Mouse (Mus musculus) heart, embryonic 13.5 days (tissue): Measurements from ENCODE around the gene Anapc2. TPM values are rescaled to one million over a fixed set of nuclear protein-coding genes. Genes with fewer than 3 reads are reported as not detected.

Source experiments
- ATAC-seq: fragments of 200-750 bp; cut with Nextera tagmentation; 2 replicates; pipeline ENCODE4 v1.8.0; 2017; ENCODE audit warnings: moderate TSS enrichment; ENCODE audit not compliant: insufficient number of reproducible peaks, low FRiP score, low TSS enrichment; ENCODE audit errors: extremely low read depth
- H3K27ac ChIP-seq: fragments of 300-500 bp; sonication (generic); replicated peaks from 2 replicates; pipeline ENCODE4 v1.5.1; 2015; ENCODE audit warnings: moderate library complexity, mild to moderate bottlenecking, inconsistent platforms
- H3K27me3 ChIP-seq: fragments of 300-500 bp; sonication (generic); replicated peaks from 2 replicates; pipeline ENCODE4 v1.6.1; 2015; ENCODE audit warnings: mild to moderate bottlenecking, inconsistent platforms
- H3K36me3 ChIP-seq: fragments of 300-500 bp; sonication (generic); 2 replicates; pipeline ENCODE4 v1.6.1; 2015; ENCODE audit warnings: mild to moderate bottlenecking, inconsistent platforms
- H3K4me1 ChIP-seq: fragments of 300-500 bp; sonication (generic); 2 replicates; pipeline ENCODE4 v1.6.1; 2015; ENCODE audit warnings: inconsistent platforms
- H3K4me2 ChIP-seq: fragments of 300-500 bp; sonication (generic); 2 replicates; pipeline ENCODE4 v1.6.1; 2015; ENCODE audit warnings: inconsistent platforms, mild to moderate bottlenecking, moderate library complexity
- H3K4me3 ChIP-seq: fragments of 300-500 bp; sonication (generic); 2 replicates; pipeline ENCODE4 v1.5.1; 2015; ENCODE audit warnings: moderate library complexity, mild to moderate bottlenecking, inconsistent platforms
- H3K9ac ChIP-seq: fragments of 300-500 bp; sonication (generic); 2 replicates; pipeline ENCODE4 v1.6.1; 2015; ENCODE audit warnings: inconsistent platforms, mild to moderate bottlenecking, moderate library complexity
- H3K9me3 ChIP-seq: fragments of 300-500 bp; sonication (generic); 2 replicates; pipeline ENCODE4 v1.6.1; 2016; ENCODE audit warnings: inconsistent platforms
- WGBS: fragments of 180-500 bp; shearing (Covaris S2); methylation state at CpG from one replicate; pipeline ENCODE4 v1.1.7; 2015; ENCODE audit warnings: mixed read lengths; 5-methylcytosine and 5-hydroxymethylcytosine counted together
- polyA plus RNA-seq: library from polyadenylated mRNA; unstranded; fragments of >200 nt; fragmentation: Nextera tagmentation; extraction: Ambion mirVana; gene quantifications from 2 replicates; pipeline ENCODE4 v1.2.1, GENCODE M21; 2015

The Anapc2 gene
- polyA plus RNA-seq, 1 experiment from 2014 or later = 77.3 TPM

GRCm38 (mm10) chr2:25291184-25292053 lies 19.1 kb downstream of the Anapc2 start:
- Histone ChIP-seq H3K27ac (no peak overlapping the region), H3K4me2 (peak overlapping the region; percentile 67), H3K4me3 (peak overlapping the region; percentile 45), H3K27me3 (peaks cover 93% of the 10 kb centered on the region), H3K9me3 (no peaks in the 10 kb centered on the region), H3K9ac (peak overlapping the region; percentile 62; the same call in 1 of the 2 replicates), H3K36me3 (peaks cover under 1% of the 10 kb centered on the region), H3K4me1 (peaks cover 44% of the 10 kb centered on the region)
- WGBS = 8% methylated on average over 32 of the region's 32 CpGs
- no peak for ATAC-seq

- H3K4me3 ChIP-seq = peak overlapping the region; percentile 45
- H3K36me3 ChIP-seq = no peaks in the 10 kb centered on the region
- no peak for ATAC-seq
- H3K9me3 ChIP-seq = no peaks in the 10 kb centered on the region
- peak overlapping the region; percentile 62 for H3K9ac ChIP-seq
- no peak overlapping the region for H3K27ac ChIP-seq
- peaks cover 37% of the 10 kb centered on the region for H3K4me1 ChIP-seq
- peak overlapping the region; percentile 67 for H3K4me2 ChIP-seq
- H3K27me3 ChIP-seq = peaks cover 100% of the 10 kb centered on the region
- WGBS = 9% methylated on average over 38 of the region's 43 CpGs
Observed at GRCm38 (mm10) chr2:25292054-25292544, 19.8 kb downstream of the Anapc2 start.

GRCm38 (mm10) chr2:25292856-25293255 lies 20.6 kb downstream of the Anapc2 start:
- Histone ChIP-seq H3K36me3 (no peaks in the 10 kb centered on the region), H3K4me1 (peaks cover 34% of the 10 kb centered on the region), H3K9me3 (no peaks in the 10 kb centered on the region), H3K27me3 (peaks cover 100% of the 10 kb centered on the region), H3K4me2 (peak overlapping the region; percentile 67; the same call in 1 of the 2 replicates), H3K9ac (0 out of 2 replicates have a peak overlapping the region, but pooled peaks have one; percentile 62), H3K27ac (no peak overlapping the region), H3K4me3 (peak overlapping the region; percentile 45)
- no peak for ATAC-seq
- WGBS = 0% methylated on average over 1 of the region's 1 CpGs

GRCm38 (mm10) chr2:25293706-25294105 lies 21.4 kb downstream of the Anapc2 start:
- Histone ChIP-seq H3K36me3 (no peaks in the 10 kb centered on the region), H3K27me3 (peaks cover 99% of the 10 kb centered on the region), H3K9me3 (no peaks in the 10 kb centered on the region), H3K4me3 (no peak overlapping the region), H3K4me1 (peaks cover 34% of the 10 kb centered on the region), H3K27ac (no peak overlapping the region), H3K4me2 (no peak overlapping the region), H3K9ac (no peak overlapping the region)
- ATAC-seq = no peak
- 68% methylated on average over 9 of the region's 9 CpGs for WGBS

- Histone ChIP-seq H3K27ac (no peak overlapping the region), H3K9me3 (no peaks in the 10 kb centered on the region), H3K4me1 (peaks cover 6% of the 10 kb centered on the region), H3K4me2 (no peak overlapping the region), H3K4me3 (no peak overlapping the region), H3K9ac (no peak overlapping the region), H3K36me3 (no peaks in the 10 kb centered on the region), H3K27me3 (peaks cover 75% of the 10 kb centered on the region)
- WGBS = 71% methylated on average over 8 of the region's 8 CpGs
- no peak for ATAC-seq
Observed at GRCm38 (mm10) chr2:25297093-25297492, 24.8 kb downstream of the Anapc2 start.

- WGBS = 69% methylated on average over 10 of the region's 10 CpGs
- no peak overlapping the region for H3K27ac ChIP-seq
- no peak overlapping the region for H3K4me3 ChIP-seq
- H3K36me3 ChIP-seq = no peaks in the 10 kb centered on the region
- no peak overlapping the region for H3K9ac ChIP-seq
- no peak overlapping the region for H3K4me2 ChIP-seq
- ATAC-seq = no peak
- H3K9me3 ChIP-seq = no peaks in the 10 kb centered on the region
- no peaks in the 10 kb centered on the region for H3K4me1 ChIP-seq
- H3K27me3 ChIP-seq = peaks cover 74% of the 10 kb centered on the region
Observed at GRCm38 (mm10) chr2:25298046-25298445, 25.8 kb downstream of the Anapc2 start.

GRCm38 (mm10) chr2:25303452-25303851 lies 31.2 kb downstream of the Anapc2 start:
- Histone ChIP-seq H3K27me3 (peaks cover 74% of the 10 kb centered on the region), H3K4me2 (no peak overlapping the region), H3K27ac (no peak overlapping the region), H3K4me1 (peaks cover 10% of the 10 kb centered on the region), H3K4me3 (no peak overlapping the region), H3K9me3 (no peaks in the 10 kb centered on the region), H3K36me3 (no peaks in the 10 kb centered on the region), H3K9ac (no peak overlapping the region)
- WGBS = 62% methylated on average over 3 of the region's 3 CpGs
- ATAC-seq = no peak

GRCm38 (mm10) chr2:25303931-25304656 lies 31.8 kb downstream of the Anapc2 start:
- H3K9me3 ChIP-seq = no peaks in the 10 kb centered on the region
- H3K4me1 ChIP-seq = peaks cover 10% of the 10 kb centered on the region
- no peak overlapping the region for H3K27ac ChIP-seq
- WGBS = 62% methylated on average over 7 of the region's 7 CpGs
- peak overlapping the region; percentile 54 for H3K4me3 ChIP-seq
- ATAC-seq = no peak
- no peaks in the 10 kb centered on the region for H3K36me3 ChIP-seq
- H3K27me3 ChIP-seq = peaks cover 79% of the 10 kb centered on the region
- no peak overlapping the region for H3K9ac ChIP-seq
- peak overlapping the region; percentile 80 for H3K4me2 ChIP-seq

GRCm38 (mm10) chr2:25304657-25305541 lies 32.6 kb downstream of the Anapc2 start:
- 3% methylated on average over 45 of the region's 45 CpGs for WGBS
- Histone ChIP-seq H3K4me2 (peak overlapping the region; percentile 80), H3K27me3 (peaks cover 87% of the 10 kb centered on the region), H3K9me3 (no peaks in the 10 kb centered on the region), H3K4me3 (peak overlapping the region; percentile 54), H3K4me1 (peaks cover 10% of the 10 kb centered on the region), H3K27ac (no peak overlapping the region), H3K9ac (peak overlapping the region; percentile 67), H3K36me3 (no peaks in the 10 kb centered on the region)
- ATAC-seq = no peak

- Histone ChIP-seq H3K4me2 (peak overlapping the region; percentile 80), H3K27me3 (peaks cover 96% of the 10 kb centered on the region), H3K4me1 (peaks cover 10% of the 10 kb centered on the region), H3K27ac (no peak overlapping the region), H3K9me3 (no peaks in the 10 kb centered on the region), H3K4me3 (peak overlapping the region; percentile 54), H3K36me3 (no peaks in the 10 kb centered on the region), H3K9ac (peak overlapping the region; percentile 67)
- WGBS = 47% methylated on average over 14 of the region's 14 CpGs
- ATAC-seq = no peak
Observed at GRCm38 (mm10) chr2:25305587-25306359, 33.5 kb downstream of the Anapc2 start.
